13 mouse cellular contexts compared by ENCODE assay signal in genomic region chr8:22382824-22383595, GRCm38 (mm10). TPM values are rescaled to one million over a fixed set of nuclear protein-coding genes. Genes with fewer than 3 reads are reported as not detected.
DNase-seq lines count a peak whose midpoint lies in the region; ATAC-seq and TF ChIP-seq lines count a peak whose summit lies in the region.
"Had no signal": no experiment of that assay in that cellular context is flagged by ENCODE, and none has a peak within 500 bp of the region (broad histone marks: within the 10 kb centered on the region; RNA-seq: fewer than 3 reads in every experiment).

No protein-coding gene starts in this region.

- TF ChIP-seq CTCF in hindbrain, postnatal 0 days (IDR thresholded peaks at IDR 0.05; ENCODE audit: low read depth): peak; percentile 30; the same call in 1 of the 2 replicates

- no peak overlapping the region for H3K27ac ChIP-seq in embryonic facial prominence, embryonic 11.5 days (replicated peaks; ENCODE audit: low read depth, low read length)
- no peak overlapping the region for H3K27ac ChIP-seq in embryonic facial prominence, embryonic 10.5 days (replicated peaks)
- H3K27ac ChIP-seq in hindbrain, postnatal 0 days: no peak overlapping the region
- no peak overlapping the region for H3K27ac ChIP-seq in hindbrain, embryonic 10.5 days
- H3K27ac ChIP-seq in midbrain, embryonic 11.5 days (ENCODE audit: low read depth, low read length): no peak overlapping the region
- H3K27ac ChIP-seq: limb, embryonic 15.5 days; neural tube, embryonic 15.5 days had no signal

- 74% methylated on average over 19 of the region's 19 CpGs for WGBS in embryonic facial prominence, embryonic 11.5 days
- 78% methylated on average over 19 of the region's 19 CpGs for WGBS in embryonic facial prominence, embryonic 10.5 days
- WGBS in hindbrain, postnatal 0 days: 83% methylated on average over 19 of the region's 19 CpGs
- WGBS in hindbrain, embryonic 10.5 days: 84% methylated on average over 19 of the region's 19 CpGs
- 91% methylated on average over 19 of the region's 19 CpGs for WGBS in midbrain, embryonic 11.5 days

- no peak overlapping the region for H3K9ac ChIP-seq in embryonic facial prominence, embryonic 11.5 days (replicated peaks; ENCODE audit: low read length)
- H3K9ac ChIP-seq in hindbrain, postnatal 0 days (replicated peaks; ENCODE audit: low read length): no peak overlapping the region
- H3K9ac ChIP-seq in midbrain, embryonic 11.5 days (ENCODE audit: low read length): no peak overlapping the region
- H3K9ac ChIP-seq: limb, embryonic 15.5 days; neural tube, embryonic 15.5 days had no signal

- no peak overlapping the region for H3K4me2 ChIP-seq in embryonic facial prominence, embryonic 11.5 days (ENCODE audit: low read depth, low read length)
- no peak overlapping the region for H3K4me2 ChIP-seq in hindbrain, postnatal 0 days (ENCODE audit: low read depth, low read length)
- no peak overlapping the region for H3K4me2 ChIP-seq in midbrain, embryonic 11.5 days
- H3K4me2 ChIP-seq: limb, embryonic 15.5 days; neural tube, embryonic 15.5 days had no signal

- no peaks in the 10 kb centered on the region for H3K27me3 ChIP-seq in embryonic facial prominence, embryonic 11.5 days (ENCODE audit: control insufficient read depth, insufficient read depth, low read length)
- no peaks in the 10 kb centered on the region for H3K27me3 ChIP-seq in embryonic facial prominence, embryonic 10.5 days (replicated peaks; ENCODE audit: low read depth, poor library complexity, severe bottlenecking)
- no peaks in the 10 kb centered on the region for H3K27me3 ChIP-seq in hindbrain, postnatal 0 days (ENCODE audit: insufficient read depth, low read length)
- no peaks in the 10 kb centered on the region for H3K27me3 ChIP-seq in hindbrain, embryonic 10.5 days (ENCODE audit: insufficient read depth, poor library complexity, severe bottlenecking)
- H3K27me3 ChIP-seq in midbrain, embryonic 11.5 days (ENCODE audit: control insufficient read depth, insufficient read depth, low read length): no peaks in the 10 kb centered on the region
- H3K27me3 ChIP-seq: limb, embryonic 15.5 days; neural tube, embryonic 15.5 days had no signal

- H3K4me3 ChIP-seq in embryonic facial prominence, embryonic 11.5 days (ENCODE audit: low read depth, low read length): no peak overlapping the region
- no peak overlapping the region for H3K4me3 ChIP-seq in embryonic facial prominence, embryonic 10.5 days
- H3K4me3 ChIP-seq in hindbrain, postnatal 0 days (ENCODE audit: low read length): no peak overlapping the region
- no peak overlapping the region for H3K4me3 ChIP-seq in hindbrain, embryonic 10.5 days
- no peak overlapping the region for H3K4me3 ChIP-seq in midbrain, embryonic 11.5 days (ENCODE audit: low read depth, low read length)
- H3K4me3 ChIP-seq: limb, embryonic 15.5 days; neural tube, embryonic 15.5 days had no signal

- H3K9me3 ChIP-seq in embryonic facial prominence, embryonic 11.5 days (replicated peaks; ENCODE audit: control insufficient read depth, low read length): no peaks in the 10 kb centered on the region
- no peaks in the 10 kb centered on the region for H3K9me3 ChIP-seq in embryonic facial prominence, embryonic 10.5 days
- H3K9me3 ChIP-seq in hindbrain, postnatal 0 days (ENCODE audit: low read length): no peaks in the 10 kb centered on the region
- no peaks in the 10 kb centered on the region for H3K9me3 ChIP-seq in hindbrain, embryonic 10.5 days
- no peaks in the 10 kb centered on the region for H3K9me3 ChIP-seq in midbrain, embryonic 11.5 days (ENCODE audit: control insufficient read depth, low read length)
- H3K9me3 ChIP-seq: limb, embryonic 15.5 days; neural tube, embryonic 15.5 days had no signal

- no peaks in the 10 kb centered on the region for H3K36me3 ChIP-seq in embryonic facial prominence, embryonic 11.5 days (replicated peaks; ENCODE audit: control insufficient read depth, insufficient read depth, low read depth, low read length)
- peaks cover 66% of the 10 kb centered on the region for H3K36me3 ChIP-seq in embryonic facial prominence, embryonic 10.5 days (replicated peaks)
- peaks cover 18% of the 10 kb centered on the region; the same call in 1 of the 2 replicates for H3K36me3 ChIP-seq in hindbrain, postnatal 0 days (ENCODE audit: insufficient read depth, low read length)
- H3K36me3 ChIP-seq in hindbrain, embryonic 10.5 days: peaks cover 60% of the 10 kb centered on the region
- H3K36me3 ChIP-seq in midbrain, embryonic 11.5 days (ENCODE audit: control insufficient read depth, insufficient read depth, low read length): no peaks in the 10 kb centered on the region

- peak; percentile 8 for DNase-seq in embryonic facial prominence, embryonic 11.5 days (ENCODE audit: low spot score)
- DNase-seq in embryonic facial prominence, embryonic 10.5 days (ENCODE audit: low spot score): no peak
- DNase-seq in hindbrain, postnatal 0 days (ENCODE audit: low spot score): peak; percentile 21
- DNase-seq in hindbrain, embryonic 10.5 days (ENCODE audit: low spot score): no peak
- peak; percentile 15 for DNase-seq in thymus, postnatal 14 days
- DNase-seq in thymus, postnatal 36 days: no peak
- no peak for DNase-seq in midbrain, embryonic 11.5 days (ENCODE audit: low spot score, missing footprints)
- DNase-seq: adrenal gland, postnatal 25 days; B cell, adult 2 months; right cerebral cortex, postnatal 25 days had no signal

- no peaks in the 10 kb centered on the region for H3K4me1 ChIP-seq in embryonic facial prominence, embryonic 11.5 days (ENCODE audit: control insufficient read depth, insufficient read depth, low read length)
- no peaks in the 10 kb centered on the region for H3K4me1 ChIP-seq in embryonic facial prominence, embryonic 10.5 days
- H3K4me1 ChIP-seq in hindbrain, postnatal 0 days (ENCODE audit: insufficient read depth, low read length): no peaks in the 10 kb centered on the region
- H3K4me1 ChIP-seq in hindbrain, embryonic 10.5 days (replicated peaks): no peaks in the 10 kb centered on the region
- H3K4me1 ChIP-seq in midbrain, embryonic 11.5 days (ENCODE audit: control insufficient read depth, insufficient read depth, low read length): no peaks in the 10 kb centered on the region
- H3K4me1 ChIP-seq: limb, embryonic 15.5 days; neural tube, embryonic 15.5 days had no signal

- ATAC-seq in embryonic facial prominence, embryonic 11.5 days (replicated peaks; ENCODE audit: insufficient number of reproducible peaks, low FRiP score, low TSS enrichment, low read depth): no peak
- ATAC-seq in hindbrain, postnatal 0 days: 0 out of 2 replicates have a peak, but pooled peaks have one; percentile 43
- ATAC-seq in erythroblast, adult 5-6 weeks (replicated peaks; ENCODE audit: low FRiP score, poor library complexity, severe bottlenecking): no peak
- no peak for ATAC-seq in midbrain, embryonic 11.5 days (ENCODE audit: low FRiP score)

RNA-seq across cellular contexts. Expression of gene Slc25a15, which starts 15.4 kb away (rescaled TPM):
- polyA plus RNA-seq in embryonic facial prominence, embryonic 11.5 days (2014; fragmentation: Nextera tagmentation; extraction: Ambion mirVana): 14.2 and 17.7 TPM in 2 replicates
- polyA plus RNA-seq in embryonic facial prominence, embryonic 10.5 days (2016; fragmentation: Nextera tagmentation; extraction: Ambion mirVana): 16.3 and 18.0 TPM in 2 replicates
- total RNA-seq in hindbrain, postnatal 0 days (2014; rRNA removed): 8.5 and 9.3 TPM in 2 replicates
- polyA plus RNA-seq in hindbrain, postnatal 0 days (2015; fragmentation: Nextera tagmentation; extraction: Ambion mirVana): 9.3 and 9.9 TPM in 2 replicates
- 14.6 and 17.0 TPM in 2 replicates for polyA plus RNA-seq in hindbrain, embryonic 10.5 days (2016; fragmentation: Nextera tagmentation; extraction: Ambion mirVana)
- total RNA-seq in erythroblast, adult 5-6 weeks (2015; ENCODE audit: low replicate concordance): 1.3 TPM in 1 of 2 replicates, not detected in the other
- 0.85 and 1.5 TPM in 2 replicates for total RNA-seq in erythroblast, adult 5-6 weeks (2017; ENCODE audit: low replicate concordance)
- polyA plus RNA-seq in midbrain, embryonic 11.5 days (2014; fragmentation: Nextera tagmentation; extraction: Ambion mirVana): 14.6 and 16.4 TPM in 2 replicates

RNA-seq across cellular contexts. Expression of gene Mrps31, which starts 28.2 kb away (rescaled TPM):
- 52.7 and 53.9 TPM in 2 replicates for polyA plus RNA-seq in embryonic facial prominence, embryonic 11.5 days (2014; fragmentation: Nextera tagmentation; extraction: Ambion mirVana)
- polyA plus RNA-seq in embryonic facial prominence, embryonic 10.5 days (2016; fragmentation: Nextera tagmentation; extraction: Ambion mirVana): 42.4 and 43.2 TPM in 2 replicates
- 14.3 and 18.4 TPM in 2 replicates for total RNA-seq in hindbrain, postnatal 0 days (2014; rRNA removed)
- 31.9 and 33.9 TPM in 2 replicates for polyA plus RNA-seq in hindbrain, postnatal 0 days (2015; fragmentation: Nextera tagmentation; extraction: Ambion mirVana)
- polyA plus RNA-seq in hindbrain, embryonic 10.5 days (2016; fragmentation: Nextera tagmentation; extraction: Ambion mirVana): 38.4 and 40.8 TPM in 2 replicates
- 0.96 and 4.6 TPM in 2 replicates for total RNA-seq in erythroblast, adult 5-6 weeks (2015; ENCODE audit: low replicate concordance)
- total RNA-seq in erythroblast, adult 5-6 weeks (2017; ENCODE audit: low replicate concordance): 6.4 and 12.3 TPM in 2 replicates
- polyA plus RNA-seq in midbrain, embryonic 11.5 days (2014; fragmentation: Nextera tagmentation; extraction: Ambion mirVana): 45.3 and 47.0 TPM in 2 replicates

Comparison
In these comparisons a context has a peak if more than half of its experiments do, and no peak if none do; other contexts are left out.
1. DNase-seq: peak in embryonic facial prominence, embryonic 11.5 days (single experiment), hindbrain, postnatal 0 days (single experiment) and thymus, postnatal 14 days (single experiment); none in embryonic facial prominence, embryonic 10.5 days (single experiment), hindbrain, embryonic 10.5 days (single experiment), thymus, postnatal 36 days (0 of 2) and midbrain, embryonic 11.5 days (single experiment).